In the genomic region with DNA sequence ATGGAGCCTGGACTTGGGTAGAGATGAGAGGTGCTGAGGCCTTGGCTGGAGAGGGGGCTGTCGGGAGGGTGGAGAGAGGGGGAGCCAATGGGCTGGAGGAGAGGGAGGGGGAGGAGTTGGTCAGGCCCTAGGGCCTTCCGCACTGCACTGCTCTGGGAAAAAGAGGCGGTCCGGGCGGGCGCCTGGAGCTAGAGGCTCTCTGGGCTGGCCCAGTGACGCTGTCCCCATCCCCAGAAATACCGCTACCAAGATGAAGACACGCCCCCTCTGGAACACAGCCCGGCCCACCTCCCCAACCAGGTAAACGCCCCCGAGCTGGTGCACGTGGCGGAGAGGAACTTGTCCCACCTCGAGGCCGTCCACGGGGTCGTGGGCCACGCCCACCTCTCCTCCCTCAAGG, we compare ENCODE assay signal across 8 mouse cellular contexts. TPM values are rescaled to one million over a fixed set of nuclear protein-coding genes. Genes with fewer than 3 reads are reported as not detected.
A peak's percentile ranks its signal among the peaks of the same experiment; 100 is the strongest.
DNase-seq lines count a peak whose midpoint lies in the region; ATAC-seq and TF ChIP-seq lines count a peak whose summit lies in the region.

No protein-coding gene starts in this region.

- peak; percentile 65 for ATAC-seq in lung, embryonic 15.5 days (ENCODE audit: borderline replicate concordance, extremely low read depth, low FRiP score, low TSS enrichment)
- peak; percentile 49 for ATAC-seq in embryonic facial prominence, embryonic 12.5 days (ENCODE audit: insufficient number of reproducible peaks, insufficient read depth, low FRiP score, low TSS enrichment)
- ATAC-seq in heart, embryonic 14.5 days (ENCODE audit: insufficient number of reproducible peaks, insufficient read depth, low FRiP score, low read depth) = peak; percentile 66
- ATAC-seq in limb, embryonic 12.5 days (ENCODE audit: insufficient number of reproducible peaks, insufficient read depth, low FRiP score, low TSS enrichment, low read depth) = peak; percentile 58

- no peak for TF ChIP-seq CTCF in lung, adult 2 months (IDR thresholded peaks at IDR 0.05; ENCODE audit: insufficient read depth, low read length)

- peaks cover 6% of the 10 kb centered on the region; the same call in 1 of the 2 replicates for H3K27me3 ChIP-seq in lung, embryonic 15.5 days
- H3K27me3 ChIP-seq in embryonic facial prominence, embryonic 12.5 days = no peaks in the 10 kb centered on the region
- no peaks in the 10 kb centered on the region for H3K27me3 ChIP-seq in heart, embryonic 14.5 days (ENCODE audit: control insufficient read depth, insufficient read depth, low read length)
- H3K27me3 ChIP-seq in limb, embryonic 12.5 days = no peaks in the 10 kb centered on the region

- H3K9ac ChIP-seq in lung, embryonic 15.5 days = 0 out of 2 replicates have a peak overlapping the region, but pooled peaks have one; percentile 11
- H3K9ac ChIP-seq in embryonic facial prominence, embryonic 12.5 days = peak overlapping the region; percentile 43
- H3K9ac ChIP-seq in heart, embryonic 14.5 days (ENCODE audit: low read length) = no peak overlapping the region
- H3K9ac ChIP-seq in limb, embryonic 12.5 days (replicated peaks) = no peak overlapping the region; the same call in 1 of the 2 replicates

- peak overlapping the region; percentile 50; the same call in 1 of the 2 replicates for H3K27ac ChIP-seq in lung, embryonic 15.5 days
- peak overlapping the region; percentile 91 for H3K27ac ChIP-seq in embryonic facial prominence, embryonic 12.5 days
- peak overlapping the region in 1 of 2 experiments; percentile 57; a peak in 2 of 4 replicates for H3K27ac ChIP-seq in heart, embryonic 14.5 days (replicated peaks in 1 of 2; ENCODE audit: control insufficient read depth in 1 of 2, insufficient read depth in 1 of 2, low read depth in 2 of 2, low read length in 2 of 2)
- peak overlapping the region; percentile 64 for H3K27ac ChIP-seq in limb, embryonic 12.5 days

- H3K4me1 ChIP-seq in lung, embryonic 15.5 days = peaks cover 71% of the 10 kb centered on the region
- H3K4me1 ChIP-seq in lung, adult 2 months (ENCODE audit: control insufficient read depth, insufficient read depth, low read length) = peaks cover 9% of the 10 kb centered on the region; the same call in 1 of the 2 replicates
- H3K4me1 ChIP-seq in embryonic facial prominence, embryonic 12.5 days = peaks cover 70% of the 10 kb centered on the region
- peaks cover 31 to 49% of the 10 kb centered on the region in 2 experiments for H3K4me1 ChIP-seq in heart, embryonic 14.5 days (ENCODE audit: control insufficient read depth in 2 of 2, insufficient read depth in 2 of 2, low read length in 2 of 2)
- H3K4me1 ChIP-seq in limb, embryonic 12.5 days (replicated peaks) = peaks cover 69% of the 10 kb centered on the region

- no peak for DNase-seq in lung, adult 2 months
- peak; percentile 56 for DNase-seq in neural tube, embryonic 10.5 days (ENCODE audit: extremely low spot score, low spot score)
- no peak for DNase-seq in layer of hippocampus, postnatal 25 days (ENCODE audit: extremely low spot score in 1 of 2, low spot score in 1 of 2)
- DNase-seq in adrenal gland, postnatal 4 days (ENCODE audit: low spot score in 2 of 2) = no peak

- H3K4me3 ChIP-seq in lung, embryonic 15.5 days = peak overlapping the region; percentile 37
- no peak overlapping the region for H3K4me3 ChIP-seq in lung, adult 2 months (replicated peaks; ENCODE audit: extremely low read depth, low read depth, low read length)
- peak overlapping the region; percentile 16 for H3K4me3 ChIP-seq in embryonic facial prominence, embryonic 12.5 days
- peak overlapping the region; percentile 4 to 28 for H3K4me3 ChIP-seq in heart, embryonic 14.5 days (ENCODE audit: control insufficient read depth in 1 of 2, insufficient read depth in 1 of 2, low read depth in 1 of 2, low read length in 2 of 2)
- peak overlapping the region; percentile 23 for H3K4me3 ChIP-seq in limb, embryonic 12.5 days (replicated peaks)

- WGBS in lung, embryonic 15.5 days = 7% methylated on average over 19 of the region's 19 CpGs
- WGBS in lung, adult 2 months = 23% methylated on average over 19 of the region's 19 CpGs
- WGBS in embryonic facial prominence, embryonic 12.5 days = 2% methylated on average over 19 of the region's 19 CpGs
- WGBS in heart, embryonic 14.5 days = 3% methylated on average over 19 of the region's 19 CpGs
- 5% methylated on average over 19 of the region's 19 CpGs for WGBS in limb, embryonic 12.5 days

- peaks cover 10% of the 10 kb centered on the region for H3K36me3 ChIP-seq in lung, embryonic 15.5 days
- H3K36me3 ChIP-seq in embryonic facial prominence, embryonic 12.5 days = peaks cover 13% of the 10 kb centered on the region
- peaks cover 14% of the 10 kb centered on the region for H3K36me3 ChIP-seq in heart, embryonic 14.5 days (ENCODE audit: control insufficient read depth, insufficient read depth, low read length)
- H3K36me3 ChIP-seq in limb, embryonic 12.5 days = peaks cover 16% of the 10 kb centered on the region

- peak overlapping the region; percentile 59 for H3K4me2 ChIP-seq in lung, embryonic 15.5 days
- H3K4me2 ChIP-seq in embryonic facial prominence, embryonic 12.5 days (replicated peaks) = peak overlapping the region; percentile 45
- peak overlapping the region; percentile 63 for H3K4me2 ChIP-seq in heart, embryonic 14.5 days (ENCODE audit: low read length)
- H3K4me2 ChIP-seq in limb, embryonic 12.5 days = peak overlapping the region; percentile 52

- no peaks in the 10 kb centered on the region for H3K9me3 ChIP-seq in lung, embryonic 15.5 days
- no peaks in the 10 kb centered on the region for H3K9me3 ChIP-seq in embryonic facial prominence, embryonic 12.5 days
- H3K9me3 ChIP-seq in heart, embryonic 14.5 days (ENCODE audit: control insufficient read depth, low read length) = no peaks in the 10 kb centered on the region
- no peaks in the 10 kb centered on the region for H3K9me3 ChIP-seq in limb, embryonic 12.5 days

- no peak for TF ChIP-seq POLR2A in lung, adult 2 months (IDR thresholded peaks at IDR 0.05; ENCODE audit: borderline replicate concordance, extremely low read depth, low read depth, low read length)

RNA-seq across cellular contexts. Expression of gene Dlg4, which starts 9.9 kb away (rescaled TPM):
- polyA plus RNA-seq in lung, embryonic 15.5 days (2015; fragmentation: Nextera tagmentation; extraction: Ambion mirVana) = 5.6 and 5.9 TPM in 2 replicates
- 28.0 and 33.7 TPM in 2 replicates for polyA plus RNA-seq in lung, adult 2 months (2012; rRNA removed)
- polyA plus RNA-seq in embryonic facial prominence, embryonic 12.5 days (2016; fragmentation: Nextera tagmentation; extraction: Ambion mirVana) = 12.6 and 14.9 TPM in 2 replicates
- polyA plus RNA-seq in heart, embryonic 14.5 days (2014; fragmentation: Nextera tagmentation; extraction: Ambion mirVana) = 3.4 and 6.0 TPM in 2 replicates
- 10.6 and 13.6 TPM in 2 replicates for polyA plus RNA-seq in limb, embryonic 12.5 days (2016; fragmentation: Nextera tagmentation; extraction: Ambion mirVana)
- total RNA-seq in layer of hippocampus, postnatal 25 days (2021) = 100 to 1,000 TPM; 857 to 887 TPM
- total RNA-seq in adrenal gland, postnatal 4 days (2021) = 10 to 100 TPM; 63.0 to 64.4 TPM

RNA-seq across cellular contexts. Expression of gene Acadvl, which starts 11.5 kb away (rescaled TPM):
- 73.9 and 81.3 TPM in 2 replicates for polyA plus RNA-seq in lung, embryonic 15.5 days (2015; fragmentation: Nextera tagmentation; extraction: Ambion mirVana)
- 63.1 and 88.6 TPM in 2 replicates for polyA plus RNA-seq in lung, adult 2 months (2012; rRNA removed)
- polyA plus RNA-seq in embryonic facial prominence, embryonic 12.5 days (2016; fragmentation: Nextera tagmentation; extraction: Ambion mirVana) = 66.8 and 70.4 TPM in 2 replicates
- polyA plus RNA-seq in heart, embryonic 14.5 days (2014; fragmentation: Nextera tagmentation; extraction: Ambion mirVana) = 185 and 198 TPM in 2 replicates
- 65.9 and 67.1 TPM in 2 replicates for polyA plus RNA-seq in limb, embryonic 12.5 days (2016; fragmentation: Nextera tagmentation; extraction: Ambion mirVana)
- total RNA-seq in layer of hippocampus, postnatal 25 days (2021) = 10 to 100 TPM; 56.9 to 62.4 TPM
- total RNA-seq in adrenal gland, postnatal 4 days (2021) = 100 to 1,000 TPM; 295 to 378 TPM

RNA-seq across cellular contexts. Expression of gene Dvl2, which starts 26.3 kb away (rescaled TPM):
- polyA plus RNA-seq in lung, embryonic 15.5 days (2015; fragmentation: Nextera tagmentation; extraction: Ambion mirVana) = 34.7 and 40.3 TPM in 2 replicates
- 16.7 and 20.8 TPM in 2 replicates for polyA plus RNA-seq in lung, adult 2 months (2012; rRNA removed)
- polyA plus RNA-seq in embryonic facial prominence, embryonic 12.5 days (2016; fragmentation: Nextera tagmentation; extraction: Ambion mirVana) = 67.2 and 70.3 TPM in 2 replicates
- 15.0 and 16.6 TPM in 2 replicates for polyA plus RNA-seq in heart, embryonic 14.5 days (2014; fragmentation: Nextera tagmentation; extraction: Ambion mirVana)
- 69.4 and 69.5 TPM in 2 replicates for polyA plus RNA-seq in limb, embryonic 12.5 days (2016; fragmentation: Nextera tagmentation; extraction: Ambion mirVana)
- total RNA-seq in layer of hippocampus, postnatal 25 days (2021) = 10 to 100 TPM; 31.2 to 37.8 TPM
- total RNA-seq in adrenal gland, postnatal 4 days (2021) = 10 to 100 TPM; 35.5 to 38.2 TPM

RNA-seq across cellular contexts. Expression of gene Asgr1, which starts 27.2 kb away (rescaled TPM):
- polyA plus RNA-seq in lung, embryonic 15.5 days (2015; fragmentation: Nextera tagmentation; extraction: Ambion mirVana) = 0.23 and 0.29 TPM in 2 replicates
- polyA plus RNA-seq in lung, adult 2 months (2012; rRNA removed) = 2.4 and 4.9 TPM in 2 replicates
- polyA plus RNA-seq in embryonic facial prominence, embryonic 12.5 days (2016; fragmentation: Nextera tagmentation; extraction: Ambion mirVana) = 0.51 and 0.83 TPM in 2 replicates
- not detected in 2 replicates for polyA plus RNA-seq in heart, embryonic 14.5 days (2014; fragmentation: Nextera tagmentation; extraction: Ambion mirVana)
- 1.5 and 2.3 TPM in 2 replicates for polyA plus RNA-seq in limb, embryonic 12.5 days (2016; fragmentation: Nextera tagmentation; extraction: Ambion mirVana)
- under 1 TPM; 0.73 to 0.74 TPM for total RNA-seq in layer of hippocampus, postnatal 25 days (2021)
- 10 to 100 TPM in 1 of 2 experiments, 1 to 10 TPM in 1; 1.7 to 33.7 TPM for total RNA-seq in adrenal gland, postnatal 4 days (2021)

RNA-seq across cellular contexts. Expression of gene Phf23, which starts 31.1 kb away (rescaled TPM):
- polyA plus RNA-seq in lung, embryonic 15.5 days (2015; fragmentation: Nextera tagmentation; extraction: Ambion mirVana) = 75.0 and 78.2 TPM in 2 replicates
- 15.0 and 22.9 TPM in 2 replicates for polyA plus RNA-seq in lung, adult 2 months (2012; rRNA removed)
- 95.1 and 99.1 TPM in 2 replicates for polyA plus RNA-seq in embryonic facial prominence, embryonic 12.5 days (2016; fragmentation: Nextera tagmentation; extraction: Ambion mirVana)
- polyA plus RNA-seq in heart, embryonic 14.5 days (2014; fragmentation: Nextera tagmentation; extraction: Ambion mirVana) = 22.2 and 27.5 TPM in 2 replicates
- polyA plus RNA-seq in limb, embryonic 12.5 days (2016; fragmentation: Nextera tagmentation; extraction: Ambion mirVana) = 102 and 108 TPM in 2 replicates
- total RNA-seq in layer of hippocampus, postnatal 25 days (2021) = 10 to 100 TPM; 41.4 to 46.9 TPM
- 10 to 100 TPM; 51.4 to 53.4 TPM for total RNA-seq in adrenal gland, postnatal 4 days (2021)

Comparison
In these comparisons a context has a peak if more than half of its experiments do, and no peak if none do; other contexts are left out.
1. H3K9ac ChIP-seq: peak in lung, embryonic 15.5 days (single experiment) and embryonic facial prominence, embryonic 12.5 days (single experiment); none in heart, embryonic 14.5 days (single experiment) and limb, embryonic 12.5 days (single experiment).
2. Peak in every context shown above with its lines, with median percentiles within 50 percentile points of each other: ATAC-seq and H3K4me2 ChIP-seq.